Mouse (Mus musculus) cerebellum, adult 2 months (tissue): ENCODE data around the gene Rnf144a.

Experiments
- CTCF ChIP-seq: fragments of 200-500 bp; IDR thresholded peaks from 2 replicates; pipeline ENCODE4 v1.5.1; 2011; ENCODE audit warnings: low read depth, mild to moderate bottlenecking, control low read depth, low read length, moderate library complexity, borderline replicate concordance; ENCODE audit not compliant: insufficient read depth
- POLR2A ChIP-seq: fragments of 200-500 bp; IDR thresholded peaks from 2 replicates; pipeline ENCODE4 v1.6.1; 2011; ENCODE audit warnings: low read length, control low read depth, borderline replicate concordance; ENCODE audit not compliant: insufficient read depth

- TF ChIP-seq CTCF = peak; percentile 71
- TF ChIP-seq POLR2A = no peak
Measured at GRCm38 (mm10) chr12:26314959-26315358, 100.1 kb downstream of the Rnf144a start.
